Mouse (Mus musculus): Measurements from ENCODE around the gene Unc119b.
A peak's percentile ranks its signal among the peaks of the same experiment; 100 is the strongest.

Unc119b gene

GRCm38 (mm10) chr5:115161064-115161939 lies 26.5 kb upstream of the Unc119b start:
- no peak for TF ChIP-seq GATA4 (IDR thresholded peaks at IDR 0.05; ENCODE audit: insufficient replicate concordance, low read length)

- TF ChIP-seq GATA4 (IDR thresholded peaks at IDR 0.05; ENCODE audit: insufficient replicate concordance, low read length) = no peak
Measured at GRCm38 (mm10) chr5:115160655-115161054, 25.9 kb upstream of the Unc119b start.

GRCm38 (mm10) chr5:115159165-115159564 lies 24.4 kb upstream of the Unc119b start:
- TF ChIP-seq GATA4 (IDR thresholded peaks at IDR 0.05; ENCODE audit: insufficient replicate concordance, low read length) = no peak

GRCm38 (mm10) chr5:115158040-115158983 lies 23.5 kb upstream of the Unc119b start, which contains the start of gene Mlec:
TSS of gene Mlec (minus strand) at chr5:115158179.
- peak; percentile 21; the same call in 1 of the 2 replicates for TF ChIP-seq GATA4 (IDR thresholded peaks at IDR 0.05; ENCODE audit: insufficient replicate concordance, low read length)

GRCm38 (mm10) chr5:115156933-115157589 lies 22.3 kb upstream of the Unc119b start:
- no peak for TF ChIP-seq GATA4 (IDR thresholded peaks at IDR 0.05; ENCODE audit: insufficient replicate concordance, low read length)

GRCm38 (mm10) chr5:115156401-115156800 lies 21.6 kb upstream of the Unc119b start:
- TF ChIP-seq GATA4 (IDR thresholded peaks at IDR 0.05; ENCODE audit: insufficient replicate concordance, low read length) = no peak

GRCm38 (mm10) chr5:115155831-115156230 lies 21.1 kb upstream of the Unc119b start:
- TF ChIP-seq GATA4 (IDR thresholded peaks at IDR 0.05; ENCODE audit: insufficient replicate concordance, low read length) = no peak

- no peak for TF ChIP-seq GATA4 (IDR thresholded peaks at IDR 0.05; ENCODE audit: insufficient replicate concordance, low read length)
Measured at GRCm38 (mm10) chr5:115155156-115155631, 20.4 kb upstream of the Unc119b start.

GRCm38 (mm10) chr5:115152132-115152956 lies 17.6 kb upstream of the Unc119b start:
- no peak for TF ChIP-seq GATA4 (IDR thresholded peaks at IDR 0.05; ENCODE audit: insufficient replicate concordance, low read length)

- no peak for TF ChIP-seq GATA4 (IDR thresholded peaks at IDR 0.05; ENCODE audit: insufficient replicate concordance, low read length)
Measured at GRCm38 (mm10) chr5:115151457-115151856, 16.7 kb upstream of the Unc119b start.

GRCm38 (mm10) chr5:115150991-115151390 lies 16.2 kb upstream of the Unc119b start:
- no peak for TF ChIP-seq GATA4 (IDR thresholded peaks at IDR 0.05; ENCODE audit: insufficient replicate concordance, low read length)

- no peak for TF ChIP-seq GATA4 (IDR thresholded peaks at IDR 0.05; ENCODE audit: insufficient replicate concordance, low read length)
Measured at GRCm38 (mm10) chr5:115149675-115150459, 15.1 kb upstream of the Unc119b start.

- TF ChIP-seq GATA4 (IDR thresholded peaks at IDR 0.05; ENCODE audit: insufficient replicate concordance, low read length) = no peak
Measured at GRCm38 (mm10) chr5:115148378-115148777, 13.6 kb upstream of the Unc119b start.
